Mouse (Mus musculus): ENCODE measurements around the gene Zfp287. TPM values are rescaled to one million over a fixed set of nuclear protein-coding genes. Genes with fewer than 3 reads are reported as not detected.

The Zfp287 gene
- polyA plus RNA-seq, 1 experiment from 2014 or later: 1.2 TPM

- Histone ChIP-seq H3K4me3 (no peak overlapping the region), H3K4me2 (no peak overlapping the region), H3K9me3 (replicated peaks) (no peaks in the 10 kb centered on the region), H3K9ac (no peak overlapping the region), H3K4me1 (peaks cover 6% of the 10 kb centered on the region; the same call in 1 of the 2 replicates), H3K36me3 (no peaks in the 10 kb centered on the region), H3K27me3 (replicated peaks) (peaks cover 67% of the 10 kb centered on the region), H3K27ac (no peak overlapping the region)
- 68% methylated on average over 9 of the region's 9 CpGs for WGBS (ENCODE audit: insufficient replicate concordance)
- no peak for ATAC-seq
These were observed 15.5 kb upstream of the Zfp287 start for GRCm38 (mm10) chr11:62747227-62747626.

GRCm38 (mm10) chr11:62746001-62746533 is 14.4 kb upstream of the Zfp287 start:
- Histone ChIP-seq H3K9me3 (replicated peaks) (no peaks in the 10 kb centered on the region), H3K27me3 (replicated peaks) (peaks cover 59% of the 10 kb centered on the region), H3K36me3 (no peaks in the 10 kb centered on the region), H3K4me3 (peak overlapping the region; percentile 37), H3K4me2 (peak overlapping the region; percentile 54), H3K4me1 (peaks cover 6% of the 10 kb centered on the region; the same call in 1 of the 2 replicates), H3K27ac (no peak overlapping the region), H3K9ac (no peak overlapping the region)
- WGBS (ENCODE audit: insufficient replicate concordance): 4% methylated on average over 27 of the region's 27 CpGs
- no peak for ATAC-seq

- H3K27me3 ChIP-seq (replicated peaks): peaks cover 40% of the 10 kb centered on the region
- WGBS (ENCODE audit: insufficient replicate concordance): 45% methylated on average over 5 of the region's 5 CpGs
- peaks cover 6% of the 10 kb centered on the region; the same call in 1 of the 2 replicates for H3K4me1 ChIP-seq
- no peak overlapping the region for H3K27ac ChIP-seq
- no peaks in the 10 kb centered on the region for H3K9me3 ChIP-seq (replicated peaks)
- no peak for ATAC-seq
- no peaks in the 10 kb centered on the region for H3K36me3 ChIP-seq
- no peak overlapping the region for H3K9ac ChIP-seq
- no peak overlapping the region for H3K4me2 ChIP-seq
- H3K4me3 ChIP-seq: no peak overlapping the region
These were observed 12.4 kb upstream of the Zfp287 start for GRCm38 (mm10) chr11:62744103-62744502.

- Histone ChIP-seq H3K36me3 (no peaks in the 10 kb centered on the region), H3K4me1 (peaks cover 6% of the 10 kb centered on the region; the same call in 1 of the 2 replicates), H3K4me2 (no peak overlapping the region), H3K4me3 (no peak overlapping the region), H3K27ac (no peak overlapping the region), H3K27me3 (replicated peaks) (peaks cover 26% of the 10 kb centered on the region), H3K9me3 (replicated peaks) (no peaks in the 10 kb centered on the region), H3K9ac (no peak overlapping the region)
- WGBS (ENCODE audit: insufficient replicate concordance): 69% methylated on average over 10 of the region's 10 CpGs
- ATAC-seq: no peak
These were observed 10.7 kb upstream of the Zfp287 start for GRCm38 (mm10) chr11:62742261-62742957.

GRCm38 (mm10) chr11:62741186-62741585 is 9.5 kb upstream of the Zfp287 start:
- H3K4me2 ChIP-seq: no peak overlapping the region
- 70% methylated on average over 2 of the region's 2 CpGs for WGBS (ENCODE audit: insufficient replicate concordance)
- peaks cover 6% of the 10 kb centered on the region; the same call in 1 of the 2 replicates for H3K4me1 ChIP-seq
- no peak overlapping the region for H3K4me3 ChIP-seq
- H3K9me3 ChIP-seq (replicated peaks): no peaks in the 10 kb centered on the region
- H3K27me3 ChIP-seq (replicated peaks): peaks cover 16% of the 10 kb centered on the region
- no peak for ATAC-seq
- no peak overlapping the region for H3K9ac ChIP-seq
- H3K36me3 ChIP-seq: no peaks in the 10 kb centered on the region
- H3K27ac ChIP-seq: no peak overlapping the region

GRCm38 (mm10) chr11:62732665-62733064 is 960 bp upstream of the Zfp287 start:
- no peak overlapping the region for H3K4me3 ChIP-seq
- no peak for ATAC-seq
- H3K4me1 ChIP-seq: peaks cover 11% of the 10 kb centered on the region; the same call in 1 of the 2 replicates
- no peak overlapping the region for H3K4me2 ChIP-seq
- H3K9me3 ChIP-seq (replicated peaks): no peaks in the 10 kb centered on the region
- 51% methylated on average over 3 of the region's 3 CpGs for WGBS (ENCODE audit: insufficient replicate concordance)
- H3K27me3 ChIP-seq (replicated peaks): peaks cover 35% of the 10 kb centered on the region
- H3K36me3 ChIP-seq: no peaks in the 10 kb centered on the region
- no peak overlapping the region for H3K9ac ChIP-seq
- H3K27ac ChIP-seq: no peak overlapping the region

- H3K27ac ChIP-seq: no peak overlapping the region
- H3K4me2 ChIP-seq: peak overlapping the region; percentile 77
- H3K9ac ChIP-seq: no peak overlapping the region
- 29% methylated on average over 5 of the region's 5 CpGs for WGBS (ENCODE audit: insufficient replicate concordance)
- peaks cover 11% of the 10 kb centered on the region; the same call in 1 of the 2 replicates for H3K4me1 ChIP-seq
- H3K27me3 ChIP-seq (replicated peaks): peaks cover 35% of the 10 kb centered on the region
- no peaks in the 10 kb centered on the region for H3K9me3 ChIP-seq (replicated peaks)
- H3K36me3 ChIP-seq: no peaks in the 10 kb centered on the region
- no peak for ATAC-seq
- H3K4me3 ChIP-seq: peak overlapping the region; percentile 61
These were observed 300 bp upstream of the Zfp287 start for GRCm38 (mm10) chr11:62732022-62732387.

GRCm38 (mm10) chr11:62728276-62728675 is 3.4 kb downstream of the Zfp287 start:
- WGBS (ENCODE audit: insufficient replicate concordance): 77% methylated on average over 8 of the region's 8 CpGs

GRCm38 (mm10) chr11:62710657-62711056 is 21.0 kb downstream of the Zfp287 start:
- no peak overlapping the region for H3K4me3 ChIP-seq
- ATAC-seq: no peak
- no peaks in the 10 kb centered on the region for H3K27me3 ChIP-seq (replicated peaks)
- WGBS (ENCODE audit: insufficient replicate concordance): 64% methylated on average over 5 of the region's 5 CpGs
- no peaks in the 10 kb centered on the region for H3K4me1 ChIP-seq
- no peak overlapping the region for H3K4me2 ChIP-seq
- H3K36me3 ChIP-seq: no peaks in the 10 kb centered on the region
- H3K9me3 ChIP-seq (replicated peaks): no peaks in the 10 kb centered on the region
- H3K27ac ChIP-seq: no peak overlapping the region
- no peak overlapping the region for H3K9ac ChIP-seq

More at GRCm38 (mm10) chr11:62728276-62728675, 3.4 kb downstream of the Zfp287 start:
- Histone ChIP-seq H3K27ac (no peak overlapping the region), H3K27me3 (replicated peaks) (peaks cover 30% of the 10 kb centered on the region), H3K4me1 (peaks cover 11% of the 10 kb centered on the region; the same call in 1 of the 2 replicates), H3K9ac (no peak overlapping the region), H3K4me3 (no peak overlapping the region), H3K9me3 (replicated peaks) (no peaks in the 10 kb centered on the region), H3K4me2 (no peak overlapping the region), H3K36me3 (no peaks in the 10 kb centered on the region)
- ATAC-seq: no peak

GRCm38 (mm10) chr11:62708252-62708651 is 23.5 kb downstream of the Zfp287 start:
- H3K4me1 ChIP-seq: no peaks in the 10 kb centered on the region
- ATAC-seq: no peak
- no peak overlapping the region for H3K4me2 ChIP-seq
- no peaks in the 10 kb centered on the region for H3K36me3 ChIP-seq
- H3K27me3 ChIP-seq (replicated peaks): no peaks in the 10 kb centered on the region
- no peak overlapping the region for H3K27ac ChIP-seq
- H3K9ac ChIP-seq: no peak overlapping the region
- H3K4me3 ChIP-seq: no peak overlapping the region
- H3K9me3 ChIP-seq (replicated peaks): no peaks in the 10 kb centered on the region
- WGBS (ENCODE audit: insufficient replicate concordance): 64% methylated on average over 7 of the region's 7 CpGs

- WGBS (ENCODE audit: insufficient replicate concordance): 77% methylated on average over 2 of the region's 2 CpGs
These were observed 25.6 kb downstream of the Zfp287 start for GRCm38 (mm10) chr11:62706141-62706540.

GRCm38 (mm10) chr11:62701218-62701617 is 30.5 kb downstream of the Zfp287 start:
- H3K36me3 ChIP-seq: no peaks in the 10 kb centered on the region
- H3K4me1 ChIP-seq: no peaks in the 10 kb centered on the region
- H3K4me2 ChIP-seq: no peak overlapping the region
- no peak overlapping the region for H3K27ac ChIP-seq
- no peaks in the 10 kb centered on the region for H3K9me3 ChIP-seq (replicated peaks)
- H3K27me3 ChIP-seq (replicated peaks): no peaks in the 10 kb centered on the region
- ATAC-seq: no peak
- H3K4me3 ChIP-seq: no peak overlapping the region
- no peak overlapping the region for H3K9ac ChIP-seq
- WGBS (ENCODE audit: insufficient replicate concordance): 66% methylated on average over 1 of the region's 1 CpGs

More at GRCm38 (mm10) chr11:62706141-62706540, 25.6 kb downstream of the Zfp287 start:
- H3K36me3 ChIP-seq: no peaks in the 10 kb centered on the region
- H3K27me3 ChIP-seq (replicated peaks): no peaks in the 10 kb centered on the region
- H3K4me2 ChIP-seq: no peak overlapping the region
- no peaks in the 10 kb centered on the region for H3K4me1 ChIP-seq
- no peak for ATAC-seq
- H3K4me3 ChIP-seq: no peak overlapping the region
- H3K27ac ChIP-seq: no peak overlapping the region
- no peak overlapping the region for H3K9ac ChIP-seq
- no peaks in the 10 kb centered on the region for H3K9me3 ChIP-seq (replicated peaks)

Measured in liver, embryonic 12.5 days (tissue).